Mouse (Mus musculus) ovary, postnatal 36 days (tissue): ENCODE data around the gene Arhgap25.
A peak's percentile ranks its signal among the peaks of the same experiment; 100 is the strongest.
"Not testable (repeated sequence)": the region's sequence is repeated elsewhere in the genome, so short reads cannot be mapped to it uniquely, and the experiment has no call there.

Source experiments
- DNase-seq: peaks from one replicate; pipeline ENCODE4 v3.0.0; 2022; ENCODE audit warnings: low spot score, mixed read lengths

Gene Arhgap25

GRCm38 (mm10) chr6:87503536-87503935 lies 29.5 kb downstream of the Arhgap25 start:
- no peak for DNase-seq

DNA sequence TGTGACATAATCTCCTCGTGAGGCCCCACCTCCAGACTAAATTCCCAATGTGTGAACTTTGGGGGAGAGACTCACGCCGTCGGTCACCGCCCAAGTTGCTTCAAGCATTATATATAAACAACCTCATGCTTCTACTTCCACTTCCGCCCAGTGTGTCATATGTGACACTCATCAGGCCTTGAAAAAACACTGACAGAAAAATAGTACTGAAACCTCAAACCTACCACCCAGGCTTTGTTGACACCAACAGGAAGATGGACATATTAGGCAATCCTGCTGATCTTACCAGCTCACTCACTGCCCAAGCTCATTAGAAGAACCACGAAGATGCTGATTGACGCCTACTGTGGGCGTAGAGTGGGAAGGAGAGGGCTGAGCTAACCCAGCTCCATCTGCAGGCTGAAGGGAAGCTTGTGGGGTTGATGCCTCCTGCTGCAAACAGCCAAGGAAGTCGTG lies 30.2 kb downstream of the Arhgap25 start:
- DNase-seq: no peak

- no peak for DNase-seq
Measured at GRCm38 (mm10) chr6:87502411-87502810, 30.6 kb downstream of the Arhgap25 start.

DNA sequence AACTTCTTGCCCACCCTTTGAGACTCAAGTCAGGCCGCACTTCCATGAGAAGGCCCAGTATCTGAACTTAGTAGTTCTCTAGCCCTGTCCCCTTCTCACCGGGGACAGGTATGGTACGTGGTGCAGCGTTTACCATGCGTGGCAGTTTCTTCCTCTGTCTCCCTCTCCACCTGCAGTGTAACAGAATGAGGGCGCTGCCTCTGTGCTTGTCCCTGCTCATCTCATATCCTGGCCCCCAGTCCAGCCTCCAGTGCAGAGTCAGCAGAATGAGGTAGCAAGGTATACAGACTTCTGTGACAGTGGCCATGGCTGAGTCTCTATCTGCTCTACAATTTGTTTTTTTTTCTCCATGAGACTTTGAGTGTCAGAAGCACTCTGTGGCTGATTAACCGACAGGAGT lies 32.4 kb downstream of the Arhgap25 start:
- DNase-seq: no peak

DNA sequence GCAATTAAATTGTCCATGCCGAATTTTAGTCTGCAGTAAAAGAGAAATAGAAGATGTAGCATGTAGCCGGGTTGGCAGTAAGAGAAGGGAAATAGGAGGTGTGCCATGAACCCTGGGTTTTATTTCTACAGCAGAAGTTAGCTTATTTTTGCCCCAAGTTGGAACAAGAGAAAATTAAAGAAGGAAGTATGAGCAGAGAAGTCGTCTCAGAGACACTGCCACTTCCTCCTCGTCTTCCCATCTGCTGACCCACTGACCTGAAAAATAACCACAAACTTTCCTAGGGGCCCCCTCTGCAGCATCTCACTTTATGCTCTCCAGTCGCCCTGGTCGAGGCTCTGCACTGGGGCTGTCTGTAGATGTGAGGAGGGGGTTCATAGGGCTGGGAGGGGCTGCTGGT lies 33.3 kb downstream of the Arhgap25 start:
- DNase-seq: no peak

DNA sequence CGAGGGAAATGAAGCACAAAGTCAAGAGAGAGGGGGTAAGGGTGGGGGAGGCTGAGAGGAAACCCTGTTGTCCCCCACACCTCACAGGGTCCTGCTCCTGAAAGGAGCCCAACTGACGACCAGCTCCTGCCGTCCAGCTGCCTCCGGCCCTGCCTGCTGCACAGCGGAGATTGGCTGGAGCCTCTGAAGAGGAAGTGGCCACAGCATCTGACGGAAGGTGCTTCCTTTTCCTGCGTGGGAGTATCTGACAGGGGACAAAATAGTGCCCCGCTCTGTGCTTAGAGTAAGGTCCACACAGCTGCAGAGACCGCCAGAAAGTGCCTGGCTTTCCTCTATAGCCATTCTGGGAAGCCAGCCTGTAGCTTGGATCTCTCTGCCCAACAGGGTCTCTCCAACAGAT lies 36.9 kb downstream of the Arhgap25 start:
- no peak for DNase-seq

GRCm38 (mm10) chr6:87494339-87494738 lies 38.7 kb downstream of the Arhgap25 start:
- DNase-seq: no peak

- peak; percentile 15 for DNase-seq
Measured at GRCm38 (mm10) chr6:87487657-87488426, 45.2 kb downstream of the Arhgap25 start.

- DNase-seq: no peak
Measured at GRCm38 (mm10) chr6:87484806-87485205, 48.3 kb downstream of the Arhgap25 start.

GRCm38 (mm10) chr6:87483900-87484289 lies 49.2 kb downstream of the Arhgap25 start:
- DNase-seq: no peak

DNA sequence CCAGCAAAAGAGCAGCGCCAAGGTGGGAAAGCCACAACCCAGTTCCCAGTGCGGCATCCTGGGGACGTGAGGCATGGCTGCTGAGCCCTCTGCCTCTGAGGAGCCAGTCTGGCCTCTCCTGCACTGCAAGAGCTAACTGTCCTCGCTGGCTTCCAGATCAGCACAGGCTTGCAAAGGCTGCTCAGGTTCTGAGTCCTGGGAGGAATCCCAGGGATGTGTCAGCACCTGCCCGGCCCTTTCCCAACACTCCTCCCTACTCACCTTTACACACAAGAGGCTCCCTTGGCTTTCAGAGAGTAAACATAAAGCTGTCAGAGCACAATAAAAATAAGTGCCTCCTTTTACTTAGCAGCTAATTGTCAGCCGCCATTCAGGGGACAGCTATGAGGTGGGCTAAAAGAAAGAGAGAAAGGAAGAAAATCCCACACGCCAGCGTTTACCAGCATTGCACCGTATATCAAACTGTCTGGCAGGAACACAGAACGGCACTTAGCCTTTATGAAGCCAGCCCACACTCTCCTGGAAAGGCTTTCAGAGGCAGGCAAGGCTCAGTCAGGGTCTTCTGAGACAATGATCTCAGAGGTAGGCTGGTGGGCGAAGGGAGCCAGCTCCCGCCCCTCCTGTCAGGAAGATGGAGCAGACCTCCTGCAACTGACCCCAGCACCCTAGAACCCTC lies 49.7 kb downstream of the Arhgap25 start:
- DNase-seq: no peak

DNA sequence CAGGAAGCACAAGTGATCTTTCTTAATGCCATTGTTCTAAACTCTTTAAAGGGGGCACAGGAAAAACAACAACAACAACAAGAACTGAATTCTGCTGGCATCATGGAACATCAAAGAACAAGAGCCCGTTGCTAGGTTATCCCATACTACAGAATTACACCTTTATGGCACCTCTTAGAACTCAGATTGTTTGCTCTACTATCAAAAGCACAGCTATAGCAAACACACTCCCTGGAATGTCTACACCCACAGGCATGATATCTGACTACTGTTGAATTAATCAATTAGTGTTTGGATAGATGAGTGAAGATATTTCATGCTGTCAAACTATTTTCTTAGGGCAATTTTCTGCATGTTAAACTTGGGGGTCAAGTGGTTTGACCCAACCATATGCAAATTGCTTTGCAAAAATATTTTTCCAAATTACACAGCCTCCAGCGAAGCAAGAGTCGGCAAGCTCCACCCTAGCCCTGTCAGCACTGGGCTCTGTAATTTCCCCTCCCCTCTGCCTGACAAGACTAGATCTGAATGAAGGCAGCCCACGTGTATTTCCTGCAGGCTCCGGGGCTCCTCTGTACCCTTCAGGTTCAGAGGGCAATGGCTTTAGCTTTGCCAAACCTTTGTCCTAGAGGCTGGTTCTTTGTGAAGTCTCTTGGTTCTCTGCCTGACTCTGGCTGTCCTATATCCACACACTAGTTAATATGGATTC lies 53.6 kb downstream of the Arhgap25 start:
- DNase-seq: no peak

GRCm38 (mm10) chr6:87478847-87479246 lies 54.2 kb downstream of the Arhgap25 start:
- no peak for DNase-seq

- DNase-seq: no peak
Measured at GRCm38 (mm10) chr6:87475223-87475622, 57.8 kb downstream of the Arhgap25 start.

DNA sequence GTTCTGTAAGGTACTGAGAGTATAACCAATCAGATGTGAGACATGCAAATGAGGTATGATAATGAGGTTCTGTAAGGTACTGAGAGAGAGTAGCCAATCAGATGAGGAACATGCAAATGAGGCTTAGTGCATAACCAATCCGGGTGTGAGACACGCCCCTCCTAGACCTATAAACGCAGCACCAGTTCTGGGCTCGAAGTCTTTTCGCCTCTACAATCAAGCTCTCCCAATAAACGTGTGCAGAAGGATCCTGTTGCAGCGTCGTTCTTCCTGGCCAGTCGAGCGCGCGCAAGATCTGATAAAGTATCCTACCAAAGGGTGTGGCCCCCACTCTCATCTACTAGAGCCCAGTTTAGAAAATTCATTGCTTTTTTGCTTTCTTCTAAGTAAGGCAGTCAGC lies 63.0 kb downstream of the Arhgap25 start:
- not testable (repeated sequence) for DNase-seq

GRCm38 (mm10) chr6:87468372-87468771 lies 64.7 kb downstream of the Arhgap25 start:
- no peak for DNase-seq

GRCm38 (mm10) chr6:87467373-87467772 lies 65.7 kb downstream of the Arhgap25 start:
- no peak for DNase-seq

- peak; percentile 59 for DNase-seq
Measured at GRCm38 (mm10) chr6:87466221-87466620, 66.8 kb downstream of the Arhgap25 start.

DNA sequence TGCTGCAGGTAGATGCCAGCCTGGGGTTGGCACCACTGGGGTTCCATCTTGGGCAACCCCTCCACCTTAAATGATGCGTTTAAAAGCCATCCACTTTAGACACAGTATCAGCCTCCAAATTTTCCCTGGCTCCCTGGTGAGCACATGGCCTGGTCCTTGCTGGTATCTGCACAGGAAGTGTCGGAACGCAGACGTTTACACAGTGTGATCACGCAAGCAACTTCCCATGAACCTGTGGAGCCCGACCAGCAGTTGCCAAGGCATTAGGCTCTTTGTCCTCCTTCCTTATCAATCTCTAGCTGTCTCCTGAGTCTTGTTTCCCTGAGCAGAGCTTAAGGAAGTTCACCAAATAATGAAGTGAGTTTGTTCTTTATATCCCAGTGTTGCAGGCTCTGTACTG lies 77.6 kb downstream of the Arhgap25 start:
- DNase-seq: no peak

DNA sequence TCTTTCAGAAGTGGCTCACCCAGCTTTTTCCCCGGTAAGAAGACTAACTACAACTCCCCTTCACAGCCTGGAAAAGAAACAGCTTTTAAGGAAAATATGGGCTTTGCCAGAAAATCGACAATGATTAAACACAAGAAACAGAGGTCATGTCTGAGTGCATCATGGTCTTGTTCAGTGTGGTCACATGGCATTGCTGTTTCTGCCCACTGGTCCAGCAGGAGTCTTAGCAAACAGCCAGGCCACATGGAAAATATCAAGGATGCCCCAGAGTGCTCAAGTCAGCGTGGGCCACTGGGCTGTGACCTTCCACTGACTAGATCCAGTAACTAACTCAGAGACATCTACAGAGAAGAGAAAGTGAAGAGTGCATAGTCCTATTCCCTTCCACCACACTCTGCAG lies 81.3 kb downstream of the Arhgap25 start:
- no peak for DNase-seq

DNA sequence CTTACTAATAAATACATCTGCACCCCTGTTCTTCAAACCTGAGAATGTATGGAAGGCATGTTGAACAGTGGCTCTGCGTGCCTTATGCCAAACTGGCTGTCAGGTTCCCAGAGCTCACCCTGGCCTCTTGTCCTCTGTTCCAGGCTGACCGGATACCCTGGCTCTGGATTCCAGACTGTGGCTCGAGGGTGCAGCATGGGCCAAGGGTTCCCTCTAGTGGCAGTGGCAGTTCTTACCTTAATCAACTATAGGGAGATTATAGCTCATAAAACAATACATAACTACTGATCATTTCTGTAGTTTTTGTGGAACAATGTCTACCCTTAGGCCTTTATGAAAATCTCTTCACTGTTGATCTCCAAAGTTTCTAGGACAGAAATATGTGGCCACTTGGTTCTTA lies 82.0 kb downstream of the Arhgap25 start:
- DNase-seq: peak; percentile 35

- no peak for DNase-seq
Measured at GRCm38 (mm10) chr6:87449534-87449933, 83.5 kb downstream of the Arhgap25 start.

DNA sequence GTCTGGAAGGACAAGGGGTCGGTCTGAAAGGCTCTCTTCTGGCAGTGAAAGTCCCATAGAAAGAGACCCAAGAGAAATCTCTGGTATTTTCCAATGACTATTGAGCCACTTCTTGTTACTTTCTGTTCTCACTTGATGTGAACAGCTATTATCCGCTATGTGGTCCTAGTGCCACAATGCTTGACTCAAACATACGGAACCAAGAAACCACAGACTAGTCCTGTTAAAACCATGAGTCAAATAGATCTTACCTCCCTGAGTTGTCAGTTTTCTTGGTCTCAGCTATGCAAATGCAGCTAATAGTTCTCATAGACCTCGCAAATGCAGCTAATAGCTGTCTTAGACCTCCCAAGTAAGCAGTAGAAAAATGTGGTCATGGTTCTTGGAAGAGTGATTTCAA lies 85.8 kb downstream of the Arhgap25 start:
- no peak for DNase-seq
